Mouse (Mus musculus) kidney, adult 11 months (tissue): Measurements from ENCODE around the gene Chac1.

Experiments
- DNase-seq: peaks from one replicate; pipeline ENCODE4 v3.0.0; 2022

Chac1 gene

DNA sequence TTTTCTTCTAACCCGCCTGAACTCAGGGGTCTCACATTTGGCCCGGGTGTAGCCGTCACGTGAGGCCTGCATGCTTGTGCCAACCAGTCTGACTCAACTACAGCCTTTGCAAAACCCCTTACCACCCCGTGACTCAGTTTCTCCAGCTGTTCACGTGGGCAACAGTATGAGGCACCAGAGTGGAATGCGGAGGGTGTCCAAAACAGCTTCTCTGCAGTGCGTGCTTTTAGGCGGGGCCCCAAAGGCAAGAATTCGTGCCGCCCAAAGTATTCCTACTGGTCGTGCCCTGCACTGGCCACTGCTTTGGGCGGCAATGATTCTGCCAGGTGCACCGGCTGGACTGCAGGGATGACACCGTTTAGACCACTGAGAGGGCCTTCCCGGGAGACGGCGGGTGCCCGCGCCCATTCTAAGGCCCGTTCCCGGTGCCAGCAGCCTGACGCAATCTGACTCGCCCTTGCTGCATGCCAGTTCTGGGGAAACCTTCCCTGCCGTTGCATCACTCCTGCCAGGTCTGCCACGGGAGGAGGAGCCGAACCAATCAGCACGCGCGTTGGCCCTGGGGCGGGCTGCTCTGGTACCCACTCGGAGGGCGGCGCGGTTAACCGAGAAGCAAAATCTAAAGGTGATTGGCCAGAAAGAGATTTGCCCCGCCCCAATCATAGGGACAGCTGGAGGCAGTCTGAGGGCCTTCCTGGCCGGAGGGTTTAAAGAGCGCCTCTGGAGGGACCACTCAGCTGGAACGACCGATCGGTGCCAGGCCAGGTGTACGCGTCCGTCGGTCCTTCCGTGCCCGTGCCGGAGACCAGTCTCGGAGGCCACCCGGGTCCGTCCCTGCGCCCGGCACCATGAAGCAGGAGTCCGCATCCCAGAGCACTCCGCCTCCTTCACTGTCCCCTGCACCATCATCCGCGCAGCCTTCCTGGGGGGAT lies at the start of gene Chac1:
TSS of gene Chac1 (plus strand) at position 675 of the 932 bp plus-strand sequence.
- DNase-seq = peak; percentile 92

DNA sequence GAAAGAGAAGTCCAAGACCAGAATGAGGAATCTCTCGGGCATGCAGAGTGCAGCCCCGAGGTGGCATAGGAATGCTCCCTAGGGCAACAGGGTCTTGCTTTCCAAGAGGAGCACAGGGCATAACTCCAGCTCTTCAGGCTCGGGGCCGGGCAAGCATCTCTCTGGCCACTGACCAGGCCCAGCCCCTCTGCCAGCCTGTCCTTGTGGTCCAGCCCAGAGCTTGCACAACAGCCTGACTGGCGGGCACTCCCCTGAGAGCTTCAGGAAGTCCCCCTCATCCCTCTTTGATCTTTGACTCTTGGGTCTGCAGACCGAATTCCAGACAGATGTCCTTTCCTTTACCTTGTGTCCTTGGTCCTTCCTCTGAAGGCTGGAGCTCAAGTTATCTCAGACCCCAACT lies 48.2 kb upstream of the Chac1 start:
- DNase-seq = no peak

GRCm38 (mm10) chr2:119304391-119304790 lies 46.6 kb upstream of the Chac1 start:
- no peak for DNase-seq

GRCm38 (mm10) chr2:119304798-119305208 lies 46.2 kb upstream of the Chac1 start:
- DNase-seq = peak; percentile 80

- DNase-seq = peak; percentile 68
Observed at GRCm38 (mm10) chr2:119311544-119311943, 39.5 kb upstream of the Chac1 start.

DNA sequence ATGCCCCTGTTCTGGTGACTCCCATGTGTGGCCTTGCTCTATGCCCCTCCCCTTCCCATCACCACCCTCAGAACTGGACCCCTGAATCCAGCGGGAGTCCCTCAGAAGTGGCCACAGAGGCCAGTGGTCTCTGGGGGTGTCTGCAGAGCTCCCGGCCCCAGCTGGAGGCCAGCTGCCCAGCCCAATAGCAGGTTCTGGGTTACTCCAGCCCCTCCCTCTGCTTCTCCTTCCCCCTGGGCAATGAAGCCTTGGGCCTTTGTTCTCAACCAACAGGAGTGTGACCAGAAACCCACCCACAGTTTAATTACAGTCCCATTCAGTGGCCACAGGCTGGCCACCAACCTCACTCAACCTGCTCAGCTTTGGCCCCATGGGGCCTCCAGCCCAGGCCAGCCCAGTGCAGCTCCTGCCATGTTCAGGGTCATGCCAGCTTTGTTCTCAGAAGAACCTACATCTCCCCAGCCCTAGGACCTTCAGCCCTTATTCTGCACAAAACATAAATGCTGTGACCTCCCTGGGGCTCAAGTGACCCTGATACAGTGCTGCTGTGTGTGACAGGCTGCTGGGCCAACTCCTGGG lies 38.6 kb upstream of the Chac1 start:
- no peak for DNase-seq

GRCm38 (mm10) chr2:119313780-119314479 lies 37.1 kb upstream of the Chac1 start:
- no peak for DNase-seq

DNA sequence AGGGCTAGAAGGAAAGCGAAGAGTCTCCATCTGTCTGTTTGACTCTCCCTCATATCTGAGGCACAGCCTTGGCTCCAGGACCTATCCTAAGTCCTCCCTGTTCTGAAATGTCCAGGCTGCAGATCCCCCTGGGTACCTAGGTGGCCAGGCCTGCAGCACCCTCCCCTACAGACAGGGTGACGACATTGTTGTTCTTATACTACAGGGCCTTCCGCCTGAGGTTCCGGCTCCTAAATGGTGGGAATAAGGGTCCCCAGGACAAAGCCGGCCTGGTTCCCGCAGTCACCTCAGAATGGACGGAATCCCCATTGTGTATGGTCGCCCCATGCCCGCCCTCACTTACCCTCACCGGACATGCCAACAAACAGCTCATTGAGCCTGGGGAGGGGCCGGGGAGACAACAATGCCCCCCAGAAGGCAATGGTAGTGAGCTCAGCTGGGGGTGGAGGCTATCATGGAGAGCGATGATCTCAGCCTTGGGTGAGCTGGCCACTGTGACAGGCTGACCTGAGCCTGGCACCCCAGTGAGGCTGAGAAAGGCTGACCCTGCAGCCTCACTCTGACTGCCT lies 36.2 kb upstream of the Chac1 start:
- no peak for DNase-seq

GRCm38 (mm10) chr2:119318043-119318710 lies 32.9 kb upstream of the Chac1 start:
- peak; percentile 72 for DNase-seq

GRCm38 (mm10) chr2:119320571-119320970 lies 30.5 kb upstream of the Chac1 start:
- no peak for DNase-seq

DNA sequence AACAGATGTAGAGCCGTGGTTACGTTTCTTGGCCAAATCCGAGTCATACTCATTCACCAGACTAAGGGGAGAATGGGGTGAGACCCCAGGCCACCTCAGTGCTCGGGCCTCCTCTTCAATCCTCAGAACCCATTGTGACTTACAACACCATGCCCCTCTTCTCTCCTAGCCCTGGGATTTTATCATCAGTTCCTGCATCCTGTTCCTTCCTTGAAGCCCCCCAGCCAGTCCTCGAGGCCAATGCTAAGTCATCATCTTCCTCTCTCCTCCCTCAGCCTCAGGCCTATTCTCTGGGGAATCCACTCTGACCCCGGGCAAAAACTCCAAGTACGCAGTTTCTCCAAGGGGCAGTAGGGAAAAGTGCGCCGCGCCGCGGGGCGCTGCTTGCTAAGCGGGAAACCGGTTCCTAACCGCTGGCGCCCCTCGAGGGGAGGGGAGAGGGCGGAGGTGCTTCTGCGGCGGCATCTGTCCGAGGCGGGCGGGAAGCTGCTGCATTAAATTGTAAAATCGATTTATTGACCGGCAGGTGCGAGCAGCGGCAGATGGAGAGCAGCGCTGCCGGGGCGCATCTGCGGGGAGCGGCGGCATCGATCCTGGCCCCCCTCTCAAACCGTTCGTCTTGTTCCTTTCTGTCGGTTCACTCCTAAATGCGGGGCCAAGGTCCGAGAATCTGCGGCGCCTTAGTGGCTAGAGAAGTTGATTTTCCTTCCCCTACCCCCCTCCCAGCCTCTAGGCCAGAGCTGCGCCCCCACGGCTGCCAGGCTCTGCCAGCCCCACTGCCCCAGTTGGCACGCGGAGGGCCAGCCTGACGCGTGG lies 29.1 kb upstream of the Chac1 start:
- DNase-seq = no peak

DNA sequence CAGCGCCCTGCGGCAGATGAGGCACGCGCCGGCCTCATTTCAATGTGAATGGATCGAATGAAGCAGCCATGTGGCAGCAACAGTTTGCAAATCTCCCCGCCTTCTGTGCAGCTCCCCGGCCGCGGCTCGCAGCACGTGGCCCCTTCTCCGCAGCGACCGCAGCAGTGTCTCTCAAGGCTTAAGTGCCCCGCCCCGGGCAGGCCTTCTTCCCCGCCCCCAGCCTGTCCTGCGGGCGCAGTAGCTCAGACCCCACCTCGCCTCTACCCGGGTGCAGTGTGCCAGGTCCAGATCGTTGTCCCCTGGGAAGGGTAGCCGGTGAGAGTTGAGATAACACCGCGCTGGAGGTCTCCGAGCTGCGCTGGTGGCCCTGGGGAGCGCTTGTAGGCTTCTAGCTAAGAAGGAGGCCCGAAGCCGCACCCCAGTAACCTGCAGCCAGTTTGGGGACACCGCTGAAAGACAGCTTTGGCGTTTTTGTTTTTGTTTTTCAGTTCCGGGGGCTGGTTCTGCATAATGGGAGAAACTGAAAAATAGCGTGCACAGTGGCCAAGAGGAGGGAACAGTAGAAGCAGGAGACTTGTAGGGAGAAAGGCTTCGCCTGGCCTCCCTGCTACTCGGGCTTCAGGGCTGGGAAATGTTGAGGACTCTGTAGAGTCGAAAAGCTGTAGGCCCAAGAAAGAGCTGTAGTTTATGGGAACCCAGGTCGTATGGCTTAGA lies 28.3 kb upstream of the Chac1 start:
- DNase-seq = no peak

DNA sequence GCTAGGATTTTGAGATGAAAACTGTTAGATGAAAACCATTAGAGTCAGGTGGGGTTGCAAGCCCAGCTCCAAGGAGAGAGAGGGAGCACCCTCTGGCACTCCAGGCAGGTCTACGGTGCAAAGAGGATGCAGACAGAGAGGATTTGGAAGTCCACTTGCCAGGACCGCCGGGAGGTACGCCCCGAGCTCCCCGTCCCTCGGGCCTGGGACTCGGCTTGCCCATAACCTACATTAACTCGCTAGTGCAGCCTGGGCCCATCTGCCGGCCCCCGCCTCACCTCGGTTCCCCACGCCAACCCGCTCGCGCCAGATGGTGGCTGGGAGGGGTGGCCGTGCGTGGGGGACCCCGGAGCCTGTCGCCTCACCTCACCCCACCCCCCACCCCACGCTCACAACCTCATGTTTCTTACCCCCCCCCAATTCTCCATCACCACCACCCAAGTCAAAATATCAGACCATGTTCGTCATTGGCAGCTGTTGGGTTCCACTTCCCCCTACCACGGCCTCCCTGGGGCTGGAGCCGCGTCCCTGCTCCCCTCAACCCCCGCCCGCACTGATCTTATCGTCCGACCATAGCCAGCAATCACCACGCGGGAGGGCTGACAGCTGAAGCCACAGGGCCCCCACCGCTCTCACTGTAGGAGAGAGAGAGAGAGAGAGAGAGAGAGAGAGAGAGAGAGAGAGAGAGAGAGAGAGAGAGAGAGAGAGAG lies 27.0 kb upstream of the Chac1 start:
- DNase-seq = no peak

DNA sequence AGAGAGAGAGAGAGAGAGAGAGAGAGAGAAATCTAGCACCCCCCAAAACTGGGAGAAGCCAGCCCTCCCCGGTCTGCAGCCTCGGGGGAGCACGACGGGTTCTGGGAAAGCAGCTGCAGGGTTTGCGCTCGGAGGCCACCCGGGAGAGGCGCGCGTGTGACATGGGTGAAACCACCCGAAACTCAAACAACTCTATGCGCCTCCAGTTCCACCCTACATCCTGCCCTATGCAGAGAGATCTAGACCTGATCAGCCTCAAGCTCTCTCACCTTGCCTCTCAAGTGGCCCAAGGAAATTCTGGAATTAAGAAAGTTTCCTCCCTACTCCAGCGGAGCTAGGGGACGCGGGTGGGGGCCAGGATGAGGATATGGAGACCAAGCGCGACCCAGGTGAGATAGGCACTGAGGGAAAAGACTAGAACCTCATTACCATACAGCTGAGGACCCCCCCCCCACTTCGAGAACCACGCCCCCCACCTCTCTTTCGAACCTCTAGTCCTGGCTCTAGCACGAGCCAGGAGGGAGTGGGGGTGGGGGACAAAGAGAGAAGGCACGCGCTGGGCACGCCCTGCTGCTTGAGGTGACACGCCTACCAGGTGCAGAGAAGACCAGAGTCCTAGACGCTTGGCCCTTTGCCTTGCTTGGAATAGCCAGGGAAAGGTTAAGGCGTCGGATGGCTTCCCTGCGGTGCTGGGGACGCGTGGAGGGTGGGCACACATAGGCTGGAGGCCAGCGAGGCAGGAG lies 26.3 kb upstream of the Chac1 start:
- DNase-seq = peak; percentile 70

- peak; percentile 75 for DNase-seq
Observed at GRCm38 (mm10) chr2:119325568-119326143, 25.4 kb upstream of the Chac1 start, which contains the start of gene Dll4. TSS of gene Dll4 (plus strand) at chr2:119325784.

- no peak for DNase-seq
Observed at GRCm38 (mm10) chr2:119326161-119327101, 24.6 kb upstream of the Chac1 start.

DNA sequence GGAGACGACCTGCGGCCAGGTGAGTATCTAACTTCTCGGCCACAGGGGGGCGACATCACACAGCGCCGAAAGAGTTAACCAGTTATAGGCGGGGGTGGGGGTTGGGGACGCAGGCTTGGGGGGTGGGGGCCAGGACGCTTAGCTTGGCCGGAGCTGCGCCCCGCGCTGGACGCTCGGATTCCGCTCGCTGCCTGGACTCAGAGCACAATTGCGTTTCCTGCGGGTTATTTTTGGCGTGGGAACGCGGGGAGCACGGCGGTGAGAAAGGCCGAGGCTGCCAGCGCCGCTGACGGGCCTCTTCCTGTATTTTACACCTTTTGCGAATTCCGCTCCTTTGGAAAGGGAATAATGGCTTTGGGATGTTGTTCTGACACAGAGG lies 23.9 kb upstream of the Chac1 start:
- DNase-seq = peak; percentile 72

DNA sequence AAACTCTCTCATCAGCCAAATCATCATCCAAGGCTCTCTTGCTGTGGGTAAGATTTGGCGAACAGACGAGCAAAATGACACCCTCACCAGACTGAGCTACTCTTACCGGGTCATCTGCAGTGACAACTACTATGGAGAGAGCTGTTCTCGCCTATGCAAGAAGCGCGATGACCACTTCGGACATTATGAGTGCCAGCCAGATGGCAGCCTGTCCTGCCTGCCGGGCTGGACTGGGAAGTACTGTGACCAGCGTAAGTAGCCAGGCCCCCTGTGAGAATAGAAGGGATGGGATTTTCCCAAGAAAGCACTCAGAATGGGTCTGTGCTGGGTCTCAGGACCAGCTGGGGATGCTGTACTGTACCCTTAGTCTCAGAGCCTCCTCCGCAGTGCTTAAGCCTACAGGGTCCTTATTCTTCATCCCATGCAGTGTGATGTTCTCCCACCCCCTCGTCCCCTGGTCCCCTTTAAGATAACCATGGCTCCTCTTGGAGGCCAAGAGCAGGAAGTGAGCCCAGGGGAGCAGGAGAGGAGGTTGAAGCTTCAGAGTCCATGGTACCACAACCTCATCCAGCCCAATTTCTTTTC lies 23.0 kb upstream of the Chac1 start:
- no peak for DNase-seq
